Mouse (Mus musculus) frontal cortex, postnatal 10 days (tissue): ENCODE results near the gene Sumo1.
"Not testable (repeated sequence)": the region's sequence is repeated elsewhere in the genome, so short reads cannot be mapped to it uniquely, and the experiment has no call there.

Experiments
- DNase-seq, 2 experiments: peaks; one replicate each; pipeline ENCODE4 v3.0.0; 2022; ENCODE audit warnings: low spot score in 2 of 2, mixed read lengths in 1 of 2

The Sumo1 gene

GRCm38 (mm10) chr1:59636349-59636748 is 34.3 kb downstream of the Sumo1 start:
- no peak for DNase-seq

- no peak for DNase-seq
Measured at GRCm38 (mm10) chr1:59633056-59633455, 37.6 kb downstream of the Sumo1 start.

GRCm38 (mm10) chr1:59631986-59632659 is 38.5 kb downstream of the Sumo1 start:
- no peak for DNase-seq

GRCm38 (mm10) chr1:59630356-59630755 is 40.3 kb downstream of the Sumo1 start:
- DNase-seq: not testable (repeated sequence)

- no peak for DNase-seq
Measured at GRCm38 (mm10) chr1:59629194-59629593, 41.4 kb downstream of the Sumo1 start.

GRCm38 (mm10) chr1:59625410-59625809 is 45.2 kb downstream of the Sumo1 start:
- no peak for DNase-seq

GRCm38 (mm10) chr1:59623325-59624017 is 47.2 kb downstream of the Sumo1 start:
- peak; percentile 33 to 68 for DNase-seq

GRCm38 (mm10) chr1:59619201-59619600 is 51.4 kb downstream of the Sumo1 start:
- no peak for DNase-seq

- DNase-seq: no peak
Measured at GRCm38 (mm10) chr1:59615021-59615420, 55.6 kb downstream of the Sumo1 start.

- peak in 1 of 2 experiments; percentile 25 for DNase-seq
Measured at GRCm38 (mm10) chr1:59613795-59614194, 56.8 kb downstream of the Sumo1 start.

- no peak for DNase-seq
Measured at GRCm38 (mm10) chr1:59610929-59611328, 59.7 kb downstream of the Sumo1 start.

GRCm38 (mm10) chr1:59609896-59610295 is 60.7 kb downstream of the Sumo1 start:
- DNase-seq: no peak

- no peak for DNase-seq
Measured at GRCm38 (mm10) chr1:59609458-59609857, 61.2 kb downstream of the Sumo1 start.

- DNase-seq: no peak
Measured at GRCm38 (mm10) chr1:59608920-59609319, 61.7 kb downstream of the Sumo1 start.

- no peak for DNase-seq
Measured at GRCm38 (mm10) chr1:59608125-59608762, 62.4 kb downstream of the Sumo1 start.

GRCm38 (mm10) chr1:59607071-59607470 is 63.6 kb downstream of the Sumo1 start:
- no peak for DNase-seq

- no peak for DNase-seq
Measured at GRCm38 (mm10) chr1:59606479-59606878, 64.2 kb downstream of the Sumo1 start.

GRCm38 (mm10) chr1:59603893-59604292 is 66.7 kb downstream of the Sumo1 start:
- DNase-seq: no peak

- no peak for DNase-seq
Measured at GRCm38 (mm10) chr1:59603417-59603712, 67.3 kb downstream of the Sumo1 start.

- DNase-seq: no peak
Measured at GRCm38 (mm10) chr1:59602531-59603416, 67.9 kb downstream of the Sumo1 start.

- no peak for DNase-seq
Measured at GRCm38 (mm10) chr1:59595609-59596008, 75.0 kb downstream of the Sumo1 start.
